Mouse (Mus musculus): ENCODE measurements at regions not wholly inside any gene's neighbourhood (a gene's known extent, or its start where the extent isn't known, plus 50 kb on each side); places are given as distances from the start of the nearest gene placed in this dataset.

GRCm38 (mm10) chr11:24286129-24287108 lies 208.6 kb downstream of the Bcl11a start:
- TF ChIP-seq CTCF (IDR thresholded peaks at IDR 0.05; ENCODE audit: low read depth) (no peak), EP300 (optimal IDR thresholded peaks at IDR 0.05) (no peak)

All from stomach, postnatal 0 days (tissue).